Mouse (Mus musculus): Measurements from ENCODE around the gene Chrm3.

DNA sequence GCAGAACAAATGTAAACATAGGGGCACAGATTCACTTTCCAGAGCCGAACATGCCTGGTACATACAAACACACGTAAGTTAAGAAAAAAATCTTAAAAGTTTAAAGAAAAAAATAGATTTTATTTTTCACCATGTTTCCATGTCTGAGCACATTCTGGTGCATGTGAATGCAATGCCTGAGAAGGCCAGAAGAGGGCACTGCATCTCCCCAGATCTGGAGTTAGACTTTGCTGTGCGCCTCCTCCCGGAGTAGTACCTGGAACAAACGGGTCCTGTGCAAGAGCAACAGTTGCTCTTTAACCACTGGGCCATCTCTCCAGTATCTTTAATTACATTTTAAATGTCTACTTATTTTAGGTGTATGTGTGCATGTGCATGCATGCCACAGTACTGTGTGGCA, 534.4 kb downstream of the Chrm3 start:
- TF ChIP-seq MYOG (IDR thresholded peaks at IDR 0.05; ENCODE audit: control insufficient read depth, extremely low read depth, insufficient read length) (no peak), CTCF (IDR thresholded peaks at IDR 0.05; ENCODE audit: control insufficient read depth, insufficient read depth, insufficient read length) (no peak), MAX (IDR thresholded peaks at IDR 0.05) (no peak), USF1 (IDR thresholded peaks at IDR 0.05; ENCODE audit: low read depth) (no peak), CEBPB (IDR thresholded peaks at IDR 0.05; ENCODE audit: low read depth) (no peak), MYOD1 (IDR thresholded peaks at IDR 0.05; ENCODE audit: control insufficient read depth, insufficient read length, low read depth) (no peak), FOSL1 (IDR thresholded peaks at IDR 0.05; ENCODE audit: insufficient read depth, low read length, poor library complexity, severe bottlenecking) (no peak)
